Mouse (Mus musculus) monocyte, adult 59 days (primary cell): Measurements from ENCODE around the gene Gm17617. TPM values are rescaled to one million over a fixed set of nuclear protein-coding genes. Genes with fewer than 3 reads are reported as not detected.

Experiments
- total RNA-seq, 2 experiments: library from RNA; stranded (reverse); gene quantifications; one replicate each; pipeline ENCODE4 v1.2.4; 2023

The Gm17617 gene
- total RNA-seq, result not detected

GRCm38 (mm10) chr13:55133448-55133847 is at the start of gene Gm17617:
Gene Gm17617, minus strand, starts transcription at chr13:55133548.

GRCm38 (mm10) chr13:55152621-55153415 is 19.5 kb upstream of the Gm17617 start, which contains the start of gene Fgfr4:
Gene Fgfr4, plus strand, starts transcription at chr13:55152640.

GRCm38 (mm10) chr13:55105045-55105952 is 28.0 kb downstream of the Gm17617 start, which contains the start of gene Zfp346:
Gene Zfp346, plus strand, starts transcription at chr13:55105311.

GRCm38 (mm10) chr13:55099726-55100478 is 33.4 kb downstream of the Gm17617 start, which contains the start of gene Uimc1:
Gene Uimc1, minus strand, starts transcription at chr13:55100300.

Other genes with a start within 250 kb of the Gm17617 start
- 1 to 10 TPM; 3.1 to 3.9 TPM for gene Unc5a, start 184.1 kb downstream of the Gm17617 start, total RNA-seq
- 10 to 100 TPM; 45.9 to 51.8 TPM for gene Hk3, start 112.2 kb downstream of the Gm17617 start, total RNA-seq
- 10 to 100 TPM; 61.1 to 61.5 TPM for gene Uimc1, start 33.2 kb downstream of the Gm17617 start, total RNA-seq
- gene Zfp346, start 28.2 kb downstream of the Gm17617 start, total RNA-seq, result 10 to 100 TPM; 13.6 to 13.9 TPM
- gene Fgfr4, start 19.1 kb upstream of the Gm17617 start, total RNA-seq, result not detected
- gene Nsd1, start 76.2 kb upstream of the Gm17617 start, total RNA-seq, result 100 to 1,000 TPM; 133 to 136 TPM
- gene Prelid1, start 187.0 kb upstream of the Gm17617 start, total RNA-seq, result 100 to 1,000 TPM; 150 to 169 TPM
- 10 to 100 TPM; 50.4 to 51.8 TPM for gene Rab24, start 188.4 kb upstream of the Gm17617 start, total RNA-seq
- under 1 TPM; 0.36 to 0.52 TPM for gene Mxd3, start 196.3 kb upstream of the Gm17617 start, total RNA-seq
- gene Lman2, start 229.2 kb upstream of the Gm17617 start, total RNA-seq, result 100 to 1,000 TPM; 116 to 125 TPM
- gene Rgs14, start 236.2 kb upstream of the Gm17617 start, total RNA-seq, result 10 to 100 TPM; 65.0 to 65.2 TPM